Mouse (Mus musculus) forebrain, embryonic 14.5 days (tissue): Measurements from ENCODE around the gene Fam72a. TPM values are rescaled to one million over a fixed set of nuclear protein-coding genes. Genes with fewer than 3 reads are reported as not detected.

ENCODE experiments used
- ATAC-seq: fragments of 200-750 bp; cut with Nextera tagmentation; 2 replicates; pipeline ENCODE4 v1.8.0; 2017; ENCODE audit warnings: mild to moderate bottlenecking, moderate library complexity
- DNase-seq: peaks from one replicate; pipeline ENCODE4 v3.0.0-alpha.2; 2015; ENCODE audit warnings: low spot score
- H3K27ac ChIP-seq: fragments of 300-500 bp; sonication (generic); 2 replicates; pipeline ENCODE4 v1.5.1; 2014; ENCODE audit warnings: low read depth, mild to moderate bottlenecking, control low read depth, low read length, moderate library complexity
- H3K27me3 ChIP-seq: fragments of 300-500 bp; sonication (generic); replicated peaks from 2 replicates; pipeline ENCODE4 v1.6.1; 2014; ENCODE audit warnings: low read length, control low read depth, mixed read lengths; ENCODE audit not compliant: control insufficient read depth, insufficient read depth
- H3K36me3 ChIP-seq: fragments of 300-500 bp; sonication (generic); 2 replicates; pipeline ENCODE4 v1.6.1; 2014; ENCODE audit warnings: low read length, control low read depth; ENCODE audit not compliant: control insufficient read depth, insufficient read depth
- H3K4me1 ChIP-seq: fragments of 300-500 bp; sonication (generic); 2 replicates; pipeline ENCODE4 v1.6.1; 2014; ENCODE audit warnings: antibody characterized with exemption, low read length, control low read depth; ENCODE audit not compliant: control insufficient read depth, insufficient read depth
- H3K4me2 ChIP-seq: fragments of 300-500 bp; sonication (generic); 2 replicates; pipeline ENCODE4 v1.6.1; 2014; ENCODE audit warnings: mild to moderate bottlenecking, control low read depth, low read length
- H3K4me3 ChIP-seq: fragments of 300-500 bp; sonication (generic); 2 replicates; pipeline ENCODE4 v1.5.1; 2014; ENCODE audit warnings: low read depth, low read length, control low read depth
- H3K9ac ChIP-seq: fragments of 300-500 bp; sonication (generic); 2 replicates; pipeline ENCODE4 v1.6.1; 2014; ENCODE audit warnings: mild to moderate bottlenecking, low read length, control low read depth, moderate library complexity
- H3K9me3 ChIP-seq: fragments of 300-500 bp; sonication (generic); replicated peaks from 2 replicates; pipeline ENCODE4 v1.6.1; 2016; ENCODE audit warnings: low read length, control low read depth, mixed read lengths; ENCODE audit not compliant: control insufficient read depth
- WGBS: fragments of 180-500 bp; shearing (Covaris S2); extraction: QIAGEN DNeasy Blood & Tissue Kit; methylation state at CpG from one replicate; pipeline ENCODE4 v1.1.7; 2014; 5-methylcytosine and 5-hydroxymethylcytosine counted together
- polyA plus RNA-seq: library from polyadenylated mRNA; unstranded; fragments of >200 nt; fragmentation: Nextera tagmentation; extraction: Ambion mirVana; gene quantifications from 2 replicates; pipeline ENCODE4 v1.2.1, GENCODE M21; 2014

Gene Fam72a
- polyA plus RNA-seq, 1 experiment from 2014 or later = 2.7 TPM

DNA sequence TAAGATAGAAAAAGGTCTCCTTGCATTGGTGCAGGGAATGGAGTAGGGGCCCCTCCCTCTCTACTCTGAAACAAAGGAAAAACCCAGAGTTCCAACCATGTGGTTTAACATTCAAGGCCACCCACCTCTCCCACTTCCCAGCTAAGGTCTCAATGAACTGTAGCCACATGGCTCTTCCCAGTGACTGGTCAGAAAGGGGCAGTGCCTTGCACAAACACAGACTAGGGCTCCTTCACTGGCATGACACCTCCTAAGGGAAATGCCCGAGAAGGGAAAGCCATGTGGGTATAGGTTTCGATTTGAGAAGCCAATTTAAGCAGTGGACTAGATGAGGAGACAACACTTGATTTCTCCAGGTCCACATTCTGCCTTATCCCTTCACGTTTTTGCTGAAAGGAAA lies 3.9 kb upstream of the Fam72a start:
- Histone ChIP-seq H3K36me3 (no peaks in the 10 kb centered on the region), H3K4me2 (peak overlapping the region; percentile 90), H3K9ac (peak overlapping the region; percentile 86), H3K27me3 (no peaks in the 10 kb centered on the region), H3K9me3 (no peaks in the 10 kb centered on the region), H3K4me1 (peaks cover 33% of the 10 kb centered on the region), H3K27ac (no peak overlapping the region), H3K4me3 (peak overlapping the region; percentile 78)
- 35% methylated on average over 3 of the region's 3 CpGs for WGBS
- DNase-seq (no peak), ATAC-seq (no peak)

DNA sequence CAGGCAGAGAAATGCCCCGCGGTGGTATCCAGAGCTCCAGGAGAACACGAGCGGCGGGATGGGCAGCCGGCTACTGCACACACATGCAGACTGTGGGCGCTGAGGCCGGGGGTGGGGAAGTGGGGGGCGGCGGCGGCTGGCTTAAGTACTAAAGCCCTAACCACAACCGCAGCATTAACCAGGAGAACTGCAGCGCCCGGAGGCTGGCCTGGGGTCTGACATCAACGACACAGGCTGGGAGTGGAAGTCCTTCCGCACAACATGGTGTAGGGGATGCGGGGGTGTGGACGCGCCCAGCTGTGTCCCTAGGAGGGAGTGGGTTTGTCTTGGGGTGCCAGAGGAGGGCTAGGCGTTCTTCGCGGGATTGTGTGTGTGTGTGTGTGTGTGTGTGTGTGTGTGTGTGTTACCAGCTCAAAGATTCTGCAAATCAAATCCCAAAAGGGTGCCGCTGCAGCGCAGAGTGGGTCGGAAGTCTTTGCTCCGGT lies 2.6 kb upstream of the Fam72a start:
- H3K4me1 ChIP-seq = peaks cover 44% of the 10 kb centered on the region
- no peaks in the 10 kb centered on the region for H3K36me3 ChIP-seq
- H3K4me2 ChIP-seq = peak overlapping the region; percentile 90
- peak overlapping the region; percentile 86 for H3K9ac ChIP-seq
- peak; percentile 44 for DNase-seq
- H3K4me3 ChIP-seq = peak overlapping the region; percentile 78
- WGBS = under 1% methylated on average over 26 of the region's 26 CpGs
- peak overlapping the region; percentile 93 for H3K27ac ChIP-seq
- H3K9me3 ChIP-seq = no peaks in the 10 kb centered on the region
- H3K27me3 ChIP-seq = no peaks in the 10 kb centered on the region
- ATAC-seq = no peak

DNA sequence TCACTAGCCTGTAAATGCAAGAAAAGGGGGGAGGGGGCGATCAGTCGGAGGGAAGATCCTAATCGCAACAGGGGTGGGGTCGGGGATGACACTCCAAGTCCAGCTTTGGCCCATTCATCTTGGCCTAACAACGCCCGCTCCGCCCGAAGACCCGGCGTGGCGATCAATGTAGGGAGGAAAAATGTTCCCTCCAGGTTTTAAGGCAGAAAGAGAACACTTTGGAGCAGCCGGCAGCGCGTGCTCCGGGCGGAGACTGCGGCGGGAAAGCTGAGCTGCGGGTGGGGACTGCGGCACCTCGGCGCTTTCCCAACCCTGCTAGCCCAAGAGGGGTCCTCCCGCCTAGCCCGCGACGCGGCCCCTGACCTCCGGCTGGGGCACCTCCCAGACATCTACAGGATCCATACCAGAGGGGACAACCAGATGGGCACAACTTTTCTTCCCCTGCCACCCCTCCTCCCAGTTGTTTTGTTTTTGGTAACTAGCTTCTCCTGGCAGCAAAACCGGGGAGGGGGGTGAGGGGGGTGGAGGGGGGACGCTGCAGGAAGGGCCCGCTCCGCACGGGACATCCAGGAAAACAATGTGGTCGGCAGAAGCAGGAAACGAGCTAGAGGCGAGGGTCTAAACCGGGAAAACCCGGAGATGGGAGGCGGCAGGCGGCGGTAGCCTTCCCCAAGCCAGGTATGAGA lies 2.0 kb upstream of the Fam72a start:
- Histone ChIP-seq H3K27me3 (no peaks in the 10 kb centered on the region), H3K27ac (peak overlapping the region; percentile 93), H3K9ac (peak overlapping the region; percentile 86), H3K36me3 (no peaks in the 10 kb centered on the region), H3K4me1 (peaks cover 45% of the 10 kb centered on the region), H3K9me3 (no peaks in the 10 kb centered on the region), H3K4me2 (peak overlapping the region; percentile 90), H3K4me3 (peak overlapping the region; percentile 78)
- no peak for ATAC-seq
- peak; percentile 58 for DNase-seq
- WGBS = 1% methylated on average over 41 of the region's 41 CpGs

DNA sequence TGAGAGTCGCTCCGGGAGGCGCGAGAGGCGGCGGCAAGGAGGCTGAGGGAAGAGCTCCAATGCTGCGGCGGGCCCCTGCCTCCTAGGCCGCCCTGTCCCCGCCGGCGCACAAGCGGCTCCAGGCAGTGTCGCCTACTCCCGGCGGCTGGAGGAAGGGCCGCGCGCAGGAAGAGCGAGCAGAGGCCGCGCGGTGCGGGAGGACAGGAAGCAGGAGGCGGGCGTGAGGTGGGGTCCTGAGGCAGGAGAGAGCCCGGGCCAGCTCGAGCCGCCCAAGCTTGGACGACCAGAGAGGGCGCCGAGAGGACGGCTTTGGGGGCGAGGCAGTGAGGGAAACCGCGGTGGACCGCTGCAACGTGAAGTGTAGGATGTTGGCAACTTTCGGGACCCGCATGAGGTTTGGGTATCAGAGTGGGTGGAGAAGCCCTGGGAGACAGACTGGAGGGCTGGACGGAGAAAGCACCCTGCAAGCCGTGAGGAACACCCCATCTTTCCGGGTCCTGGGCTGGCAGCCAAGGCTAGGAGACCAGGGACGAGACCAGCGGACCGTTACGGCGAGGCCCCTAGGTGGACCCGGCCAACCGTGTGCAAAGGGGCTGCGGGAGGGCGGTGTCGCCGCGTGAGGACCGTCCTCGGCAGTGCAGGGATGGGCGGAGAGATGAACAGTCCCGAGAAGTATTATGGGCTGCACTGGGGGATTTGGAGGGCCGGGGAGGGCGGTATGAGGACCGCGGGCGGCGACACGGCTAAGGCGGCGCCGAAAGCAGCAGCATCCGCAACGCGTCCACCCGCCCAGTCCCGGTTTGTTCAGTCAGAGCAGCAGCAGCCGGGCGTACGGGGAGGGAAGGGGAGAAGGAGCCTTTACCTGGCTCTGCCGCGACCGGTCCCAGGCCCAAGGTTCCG lies 1.1 kb upstream of the Fam72a start:
- Histone ChIP-seq H3K27ac (peak overlapping the region; percentile 93), H3K36me3 (no peaks in the 10 kb centered on the region), H3K9me3 (no peaks in the 10 kb centered on the region), H3K27me3 (no peaks in the 10 kb centered on the region), H3K9ac (peak overlapping the region; percentile 86), H3K4me2 (peak overlapping the region; percentile 90), H3K4me3 (peak overlapping the region; percentile 78), H3K4me1 (peaks cover 43% of the 10 kb centered on the region)
- under 1% methylated on average over 77 of the region's 81 CpGs for WGBS
- peak; percentile 35 for ATAC-seq
- peak; percentile 71 for DNase-seq

DNA sequence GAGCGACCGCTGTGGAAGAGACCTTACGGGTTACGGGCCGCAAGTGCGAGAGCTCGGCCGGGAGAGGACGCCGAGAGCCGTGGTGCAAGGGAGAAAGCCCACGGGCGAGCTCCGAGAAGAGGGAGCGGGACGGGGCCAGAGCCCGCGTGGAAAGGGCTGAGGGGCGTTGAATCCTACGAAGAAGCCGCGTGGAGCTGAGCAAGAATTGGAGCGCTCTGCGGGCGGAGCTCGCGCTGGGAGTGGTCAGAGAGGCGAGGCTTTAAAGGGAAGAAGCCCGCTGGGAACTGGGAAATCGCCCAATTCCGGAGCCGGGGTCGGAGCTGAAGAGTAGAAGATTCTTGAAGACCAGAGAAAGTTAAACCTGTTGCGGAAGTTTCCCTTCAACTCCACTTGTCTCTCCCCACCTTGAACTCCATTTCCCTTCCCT lies 391 bp downstream of the Fam72a start:
- peak overlapping the region; percentile 63 for H3K4me3 ChIP-seq
- DNase-seq (peak; percentile 64), ATAC-seq (no peak)
- H3K27me3 ChIP-seq = no peaks in the 10 kb centered on the region
- no peaks in the 10 kb centered on the region for H3K9me3 ChIP-seq
- peaks cover 29% of the 10 kb centered on the region for H3K4me1 ChIP-seq
- H3K4me2 ChIP-seq = peak overlapping the region; percentile 96
- no peaks in the 10 kb centered on the region for H3K36me3 ChIP-seq
- WGBS = under 1% methylated on average over 34 of the region's 34 CpGs
- peak overlapping the region; percentile 81; the same call in 1 of the 2 replicates for H3K27ac ChIP-seq
- peak overlapping the region; percentile 62 for H3K9ac ChIP-seq

DNA sequence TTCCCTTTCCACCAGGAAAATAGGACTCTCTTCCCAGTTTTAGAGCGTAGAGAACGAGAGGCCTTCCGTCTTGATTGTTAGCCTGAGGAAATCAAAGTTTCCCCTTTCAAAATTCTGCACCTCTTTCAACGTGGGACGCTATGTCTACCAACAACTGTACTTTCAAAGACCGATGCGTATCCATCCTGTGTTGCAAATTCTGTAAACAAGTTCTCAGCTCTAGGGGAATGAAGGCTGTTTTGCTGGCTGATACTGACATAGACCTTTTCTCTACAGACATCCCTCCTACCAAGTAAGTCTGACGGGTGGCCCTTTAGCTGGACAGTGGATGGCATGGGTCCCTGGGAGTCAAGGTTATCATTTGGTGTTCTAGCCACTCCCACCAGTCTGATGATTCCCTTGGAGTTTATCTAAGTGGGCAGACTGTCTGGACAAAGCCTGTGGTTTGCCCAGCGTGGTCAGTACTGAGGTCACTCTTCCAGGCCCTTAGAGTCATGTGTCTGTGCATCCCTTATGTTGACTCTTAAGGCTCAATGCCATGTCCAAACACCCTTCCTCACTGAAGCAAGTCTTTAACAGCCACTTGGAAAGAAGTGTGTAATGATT lies 961 bp downstream of the Fam72a start:
- no peaks in the 10 kb centered on the region for H3K36me3 ChIP-seq
- peaks cover 24% of the 10 kb centered on the region for H3K4me1 ChIP-seq
- H3K9me3 ChIP-seq = no peaks in the 10 kb centered on the region
- DNase-seq (no peak), ATAC-seq (no peak)
- no peak overlapping the region for H3K27ac ChIP-seq
- peak overlapping the region; percentile 62 for H3K9ac ChIP-seq
- H3K4me2 ChIP-seq = peak overlapping the region; percentile 96
- peak overlapping the region; percentile 63 for H3K4me3 ChIP-seq
- under 1% methylated on average over 9 of the region's 9 CpGs for WGBS
- H3K27me3 ChIP-seq = no peaks in the 10 kb centered on the region

DNA sequence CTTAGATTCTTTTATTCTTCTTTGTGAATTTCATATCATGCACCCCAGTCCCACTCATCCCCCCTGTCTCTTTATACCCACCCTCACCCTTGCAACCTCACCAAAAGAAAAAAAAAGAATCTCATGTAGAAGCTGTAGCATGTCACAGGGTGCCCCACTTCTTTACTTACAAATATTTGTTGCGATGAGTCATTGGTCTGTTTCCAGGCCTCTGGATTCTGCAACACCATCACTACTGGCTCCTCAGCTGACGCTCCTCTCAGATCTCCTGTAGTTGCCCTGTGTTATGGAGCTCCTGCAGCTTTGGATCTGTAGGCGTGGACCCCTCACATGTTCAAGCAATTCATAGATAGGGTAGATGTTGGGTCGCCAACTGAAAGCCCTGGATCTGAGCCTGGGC lies 12.1 kb downstream of the Fam72a start:
- ATAC-seq (no peak), DNase-seq (no peak)
- H3K9ac ChIP-seq = no peak overlapping the region
- WGBS = 95% methylated on average over 4 of the region's 4 CpGs
- 0 out of 2 replicates have a peak, but pooled peaks cover 9% of the 10 kb centered on the region for H3K36me3 ChIP-seq
- no peak overlapping the region for H3K27ac ChIP-seq
- no peak overlapping the region for H3K4me2 ChIP-seq
- no peak overlapping the region for H3K4me3 ChIP-seq
- H3K4me1 ChIP-seq = no peaks in the 10 kb centered on the region
- no peaks in the 10 kb centered on the region for H3K27me3 ChIP-seq
- H3K9me3 ChIP-seq = no peaks in the 10 kb centered on the region

DNA sequence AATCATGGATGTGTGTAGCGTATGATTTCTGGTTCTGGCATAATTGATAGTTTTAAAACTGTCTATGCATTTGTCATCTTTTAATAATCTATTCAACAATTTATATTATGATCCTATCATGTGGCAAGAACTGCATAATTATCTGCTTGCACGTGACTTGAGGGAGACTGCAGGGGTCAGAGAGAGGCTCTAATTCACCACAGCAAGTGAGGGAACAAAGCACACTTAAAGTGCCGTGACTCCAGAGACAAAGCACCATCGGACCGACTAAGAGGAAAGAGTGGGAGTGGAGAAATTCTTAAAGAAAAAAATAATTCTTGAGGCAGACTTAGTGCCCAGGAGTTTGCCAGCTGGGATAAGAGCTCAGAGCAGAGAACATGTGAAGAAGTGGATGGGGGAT lies 13.1 kb downstream of the Fam72a start:
- H3K4me2 ChIP-seq = no peak overlapping the region
- H3K4me1 ChIP-seq = no peaks in the 10 kb centered on the region
- WGBS = 48% methylated on average over 5 of the region's 5 CpGs
- DNase-seq (no peak), ATAC-seq (no peak)
- H3K4me3 ChIP-seq = no peak overlapping the region
- H3K36me3 ChIP-seq = 0 out of 2 replicates have a peak, but pooled peaks cover 9% of the 10 kb centered on the region
- no peak overlapping the region for H3K27ac ChIP-seq
- no peaks in the 10 kb centered on the region for H3K9me3 ChIP-seq
- no peak overlapping the region for H3K9ac ChIP-seq
- no peaks in the 10 kb centered on the region for H3K27me3 ChIP-seq
